Mouse (Mus musculus) adipocyte (in vitro differentiated cells): ENCODE results near the gene Itk.

Source experiments
- DNase-seq: peaks from one replicate; pipeline ENCODE4 v3.0.0-alpha.2; 2016; ENCODE audit warnings: low spot score

The Itk gene

DNA sequence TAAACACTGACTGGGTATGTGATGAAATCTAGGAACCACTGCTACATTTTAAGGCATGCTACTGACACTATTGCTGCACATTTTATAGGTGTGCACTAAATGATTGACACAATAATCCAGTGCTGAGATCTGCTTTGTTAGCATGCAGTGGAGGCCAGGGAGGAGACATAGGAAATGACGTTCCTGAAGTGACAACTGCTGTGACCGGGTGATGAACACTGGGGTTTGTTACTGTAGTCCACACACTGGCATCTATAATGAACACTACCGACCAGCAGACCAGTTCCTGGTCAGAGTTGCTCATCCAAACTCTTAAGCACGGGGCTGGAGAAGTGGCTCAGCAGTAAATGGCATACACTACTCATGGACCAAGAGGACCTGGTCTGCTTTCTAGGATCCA lies 4.1 kb upstream of the Itk start:
- DNase-seq, result no peak

DNA sequence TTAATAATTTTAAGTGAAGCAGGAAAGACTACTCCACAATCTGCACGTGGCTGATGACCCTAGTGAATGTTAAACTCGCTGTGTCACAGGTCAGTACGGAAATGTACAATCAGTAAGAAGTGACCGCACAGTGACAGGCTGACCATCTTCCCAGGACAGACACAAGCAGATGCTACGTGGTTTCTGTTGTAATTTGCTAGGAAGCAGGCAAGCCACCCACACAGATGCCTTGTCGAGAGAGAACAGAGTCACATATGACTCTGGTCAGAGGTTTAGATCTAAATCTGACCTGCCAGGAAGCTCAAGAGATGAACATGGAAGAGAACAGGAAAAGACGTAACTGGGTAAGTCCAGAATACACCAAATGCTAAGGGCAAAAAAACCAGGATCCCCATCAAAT lies 3.6 kb upstream of the Itk start:
- DNase-seq, result no peak

DNA sequence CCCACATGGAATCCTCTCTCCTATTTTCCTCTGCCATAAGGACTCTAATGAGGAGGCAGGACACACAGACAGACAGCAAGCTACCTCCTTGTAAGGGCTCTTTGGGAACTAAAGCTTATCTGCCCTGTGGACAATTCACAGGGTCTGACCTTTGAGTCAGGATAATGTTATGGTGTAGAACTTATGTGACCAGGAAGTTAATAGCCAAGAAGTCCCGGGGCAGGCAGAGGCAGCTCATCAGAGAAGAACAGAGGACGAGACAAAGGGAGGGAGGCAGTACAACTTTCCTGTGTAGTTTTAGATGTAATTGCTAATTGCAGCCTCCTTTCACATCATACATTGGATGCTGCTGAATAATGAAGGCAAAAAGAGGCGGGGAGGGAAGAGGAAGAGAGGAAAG lies 1.3 kb upstream of the Itk start:
- no peak for DNase-seq

DNA sequence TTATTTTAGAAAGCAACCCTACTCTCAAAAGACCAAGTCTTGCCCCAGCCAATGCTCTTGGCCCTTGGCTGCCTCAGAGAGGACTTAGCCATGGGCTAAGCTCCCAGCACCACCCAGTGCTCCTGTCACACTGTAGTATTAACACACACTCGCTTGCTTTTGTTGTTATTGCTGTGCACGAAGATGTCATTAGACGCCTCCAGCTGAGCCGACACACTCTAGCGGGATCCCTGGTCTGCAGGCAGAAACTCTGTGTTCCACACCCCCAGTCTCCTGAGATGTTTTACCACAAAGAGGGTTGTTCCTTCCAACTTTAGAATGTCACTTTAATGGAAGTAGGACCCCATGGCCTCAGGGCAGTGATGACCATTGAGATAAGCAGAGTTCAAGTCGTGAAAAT lies 877 bp downstream of the Itk start:
- DNase-seq, result no peak

- no peak for DNase-seq
These were observed 2.3 kb downstream of the Itk start for GRCm38 (mm10) chr11:46387061-46387460.

DNA sequence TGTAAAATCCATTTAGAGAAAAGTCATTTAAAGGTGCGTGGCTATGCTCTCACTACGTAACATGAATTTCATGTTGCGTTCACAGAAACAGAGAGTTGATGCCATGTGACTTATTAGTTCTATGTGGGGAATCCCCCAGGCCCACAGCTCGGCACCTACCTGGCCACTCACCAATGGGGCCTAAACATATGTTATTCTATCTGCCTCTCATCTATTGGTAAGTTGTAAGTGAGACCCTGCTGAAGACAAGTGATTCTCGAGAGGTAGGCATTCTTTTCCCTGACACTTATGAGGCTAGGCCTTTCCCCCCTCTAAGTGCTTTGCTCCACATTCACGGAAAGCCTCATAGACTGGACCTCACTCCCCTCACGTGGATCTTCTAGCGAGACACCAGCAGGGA lies 2.8 kb downstream of the Itk start:
- DNase-seq, result no peak

DNA sequence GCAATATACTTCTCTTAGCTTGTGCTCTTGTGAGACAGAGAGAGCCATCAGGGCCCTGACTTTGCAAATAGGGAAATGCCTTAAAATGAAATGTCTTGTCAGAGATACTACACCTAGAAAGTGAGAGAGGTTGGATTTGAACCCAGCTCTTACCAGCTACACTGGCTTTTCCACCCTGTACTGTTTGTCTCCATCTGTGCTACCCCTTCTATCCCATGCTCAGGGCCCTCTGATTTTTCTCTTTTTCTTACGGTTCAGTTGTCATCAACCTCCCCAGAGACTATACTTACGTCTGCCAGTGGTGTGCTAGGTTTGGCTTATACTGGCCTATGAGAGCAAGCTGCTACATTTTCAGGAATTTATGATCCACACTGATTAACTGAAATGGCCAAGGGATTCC lies 4.4 kb downstream of the Itk start:
- DNase-seq, result no peak

DNA sequence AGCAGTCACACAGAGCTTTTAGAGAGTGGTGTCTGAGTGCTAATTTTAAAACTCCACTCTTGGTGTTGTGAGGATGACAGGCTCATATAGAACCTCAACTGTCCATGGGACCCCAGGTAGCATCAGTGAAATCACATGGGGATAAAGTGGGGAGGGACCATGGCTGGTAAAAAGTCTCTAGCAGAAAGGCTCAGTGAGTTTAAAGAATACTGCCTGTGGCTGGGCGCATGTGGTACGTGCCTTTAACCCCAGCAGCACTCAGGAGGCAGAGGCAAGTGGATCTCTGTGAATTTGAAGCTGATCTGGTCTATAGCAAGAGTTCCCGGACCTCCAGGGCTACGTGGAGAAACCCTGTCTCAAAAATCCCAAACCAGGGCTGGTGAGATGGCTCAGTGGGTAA lies 6.8 kb downstream of the Itk start:
- no peak for DNase-seq

DNA sequence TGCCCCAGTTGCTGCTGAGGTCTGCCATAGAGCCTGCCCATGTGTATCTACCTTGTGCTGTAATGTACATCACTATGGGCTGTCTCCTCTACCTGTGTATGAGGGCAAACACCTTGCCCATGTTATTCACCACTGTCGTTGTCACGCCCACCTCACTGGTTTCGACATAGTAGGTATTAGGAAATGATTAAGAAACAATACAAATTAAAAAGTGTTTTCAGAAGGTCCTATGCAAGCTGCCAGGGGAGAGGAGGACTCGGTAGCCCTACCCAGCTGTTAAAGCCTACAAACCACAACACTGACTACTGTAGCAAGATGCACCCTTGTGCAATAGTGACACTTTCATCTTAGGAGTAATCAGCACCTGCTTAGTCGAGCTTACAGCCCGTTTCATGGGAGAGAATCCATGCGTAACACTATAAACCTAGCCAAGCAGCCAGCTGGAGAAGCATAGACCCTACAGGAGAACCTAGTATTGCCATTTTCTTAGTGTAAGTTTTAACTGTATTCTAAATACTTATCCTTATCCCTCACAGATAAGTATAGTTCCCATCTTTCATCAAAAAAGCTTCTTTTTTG lies 9.1 kb downstream of the Itk start:
- no peak for DNase-seq

DNA sequence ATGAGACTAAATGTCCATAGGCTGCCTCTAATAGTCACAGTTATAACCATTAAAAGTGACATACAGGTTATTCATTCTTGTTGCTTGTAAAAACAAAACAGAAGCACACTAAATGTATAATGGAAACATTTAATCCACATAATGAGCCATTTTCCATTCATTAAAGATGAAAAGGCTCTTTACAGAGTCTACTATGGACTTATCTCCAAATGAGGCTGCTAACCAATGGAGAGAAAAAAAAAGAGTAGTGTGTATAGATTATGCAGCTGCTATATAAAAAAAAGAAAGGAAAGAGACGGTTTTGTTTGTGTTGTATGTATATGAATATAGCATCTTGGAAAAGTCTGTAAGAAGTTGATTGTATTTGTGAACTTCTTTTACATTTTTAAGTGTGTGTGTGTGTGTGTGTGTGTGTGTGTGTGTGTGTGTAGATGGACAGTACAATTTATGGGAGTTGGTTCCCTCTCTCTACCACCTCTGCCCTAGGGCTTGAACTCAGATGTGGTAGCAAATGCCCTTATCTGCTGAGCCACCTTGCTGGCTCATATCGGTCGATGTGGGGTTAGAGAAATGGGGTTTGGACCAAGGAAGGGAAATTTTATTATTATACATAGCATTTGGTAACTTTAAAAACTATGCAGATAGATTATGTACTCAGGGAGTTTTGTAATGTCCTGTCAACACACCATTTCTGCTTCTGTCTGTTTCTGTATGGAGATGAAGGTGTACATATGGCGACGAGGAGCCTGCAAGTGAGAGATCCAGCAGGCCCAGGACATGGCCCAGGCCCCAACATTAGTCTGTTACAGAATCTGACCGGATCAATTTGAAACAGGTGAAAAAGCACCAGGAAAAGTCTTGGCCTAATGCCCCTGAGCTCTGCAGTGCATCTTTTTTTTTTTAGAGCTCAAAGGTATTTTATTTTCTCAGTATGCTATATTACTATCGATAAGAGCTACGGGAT lies 11.2 kb downstream of the Itk start:
- DNase-seq, result no peak

GRCm38 (mm10) chr11:46377316-46377715 lies 12.0 kb downstream of the Itk start:
- no peak for DNase-seq

GRCm38 (mm10) chr11:46375015-46375414 lies 14.3 kb downstream of the Itk start:
- DNase-seq, result no peak

DNA sequence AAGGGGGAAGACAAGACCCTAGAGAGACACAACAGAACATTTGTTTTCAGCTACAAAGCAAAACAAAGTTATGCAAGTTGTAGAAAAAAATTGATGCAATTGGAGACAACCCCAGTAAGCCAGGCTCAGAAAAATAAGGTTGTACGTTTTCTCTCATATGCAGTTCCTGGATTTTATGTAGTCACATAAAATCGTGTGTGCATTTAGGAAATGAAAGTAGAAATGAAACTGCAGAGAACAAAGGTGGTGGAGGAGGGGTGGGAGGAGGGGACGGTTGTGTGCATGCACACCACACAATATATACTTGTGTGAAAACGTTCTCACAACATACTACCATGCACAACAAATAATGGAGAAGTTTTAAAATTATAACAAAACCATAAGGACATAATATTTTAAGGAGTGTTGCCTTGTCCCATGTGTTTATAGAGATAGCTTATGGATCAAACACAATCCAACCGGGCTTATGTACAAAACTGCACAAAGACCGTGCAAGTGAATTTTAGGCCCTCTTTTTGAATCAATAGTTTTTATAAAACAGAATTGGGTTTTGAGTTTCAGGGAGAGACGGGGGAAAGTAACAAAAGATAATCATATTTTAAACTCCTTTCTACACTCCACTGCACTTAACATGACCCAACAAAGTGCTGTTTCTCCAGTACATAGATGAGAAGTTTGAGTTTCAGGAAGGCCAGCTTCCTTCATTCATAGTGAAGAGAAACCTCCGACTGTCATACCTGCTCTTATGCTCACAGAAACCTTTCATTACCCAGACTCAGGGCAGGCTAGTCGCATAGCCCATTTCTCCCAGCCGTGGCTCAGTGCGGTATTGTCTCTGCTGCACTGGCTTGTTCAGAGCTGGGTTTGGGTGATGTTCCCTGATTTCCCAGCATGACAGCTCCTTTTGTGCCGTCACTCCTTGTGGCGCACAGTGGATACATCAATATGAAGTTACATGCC lies 16.0 kb downstream of the Itk start:
- DNase-seq, result no peak

GRCm38 (mm10) chr11:46372331-46372953 lies 16.9 kb downstream of the Itk start:
- no peak for DNase-seq

- no peak for DNase-seq
These were observed 18.1 kb downstream of the Itk start for GRCm38 (mm10) chr11:46371250-46371649.

DNA sequence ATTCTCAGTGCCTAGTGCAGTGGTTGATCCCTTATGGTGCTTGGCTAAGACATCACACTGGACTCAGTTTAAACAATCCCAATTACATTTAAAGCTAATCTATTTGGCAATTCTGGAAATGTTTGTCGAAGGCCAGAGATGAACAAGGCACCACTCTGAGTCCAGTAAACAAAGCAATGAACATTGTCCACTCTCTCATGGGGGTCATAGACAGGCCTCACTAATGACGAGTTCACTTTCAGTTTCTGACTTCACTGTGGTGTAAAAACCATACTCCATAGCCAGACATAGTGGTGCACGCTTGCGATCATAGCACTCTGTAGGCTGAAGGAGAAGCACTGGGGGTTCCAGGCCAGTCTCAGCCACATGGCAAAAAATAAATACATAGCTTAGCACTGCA lies 18.9 kb downstream of the Itk start:
- no peak for DNase-seq

DNA sequence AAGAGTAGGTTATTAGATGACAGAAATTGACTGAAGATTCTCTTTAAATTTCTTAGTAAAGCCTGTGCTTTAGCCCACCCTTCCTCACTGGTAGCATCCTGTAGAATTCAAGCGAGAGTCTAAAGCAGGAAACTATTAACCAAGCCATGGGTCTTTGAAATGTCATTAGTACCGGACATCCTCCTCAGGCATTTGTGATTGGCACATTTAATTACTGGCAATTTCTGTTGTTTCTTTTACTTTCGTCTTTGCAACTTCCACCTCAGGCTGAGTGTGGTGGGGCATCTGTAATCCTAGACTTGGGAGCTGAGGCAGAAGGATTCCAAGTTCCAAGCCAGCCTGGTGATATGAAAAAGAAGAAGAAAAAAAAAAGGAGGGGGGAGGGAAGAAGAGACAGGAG lies 23.0 kb downstream of the Itk start:
- DNase-seq, result no peak

DNA sequence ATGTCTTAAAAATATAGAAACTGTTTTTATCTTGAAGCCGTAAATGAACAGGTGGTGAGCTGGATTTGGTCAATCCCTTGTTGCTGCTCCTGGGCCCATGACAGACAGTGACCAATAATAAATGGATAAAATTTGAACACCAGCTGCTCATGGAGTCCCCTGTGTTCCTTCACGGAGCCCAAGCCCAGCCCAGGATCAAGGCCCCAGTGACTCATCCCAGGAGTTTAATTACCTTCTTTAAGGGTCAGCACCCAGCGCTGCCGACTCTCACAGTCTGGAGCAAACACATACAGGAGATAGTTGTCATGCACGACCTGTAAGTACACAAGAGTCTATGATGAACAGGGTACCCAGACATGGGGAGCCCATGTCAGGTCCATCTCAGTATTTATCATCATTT lies 23.6 kb downstream of the Itk start:
- no peak for DNase-seq

GRCm38 (mm10) chr11:46363864-46364263 lies 25.5 kb downstream of the Itk start:
- DNase-seq, result no peak

GRCm38 (mm10) chr11:46362061-46363022 lies 27.0 kb downstream of the Itk start:
- no peak for DNase-seq
